Mouse (Mus musculus) layer of hippocampus, adult 18-20 months (tissue): Measurements from ENCODE around the gene Fcrlb. TPM values are rescaled to one million over a fixed set of nuclear protein-coding genes. Genes with fewer than 3 reads are reported as not detected.
"Not testable (repeated sequence)": the region's sequence is repeated elsewhere in the genome, so short reads cannot be mapped to it uniquely, and the experiment has no call there.

Experiments
- DNase-seq, 2 experiments: peaks; one replicate each; pipeline ENCODE4 v3.0.0; 2022; ENCODE audit warnings: low spot score in 2 of 2
- long read RNA-seq: library from polyadenylated mRNA; stranded (forward); transcript quantifications from one replicate; pipeline ENCODE4 v2.0.0, GENCODE M21; 2021
- total RNA-seq, 2 experiments: library from RNA; stranded (reverse); gene quantifications; 2 replicates each; pipeline ENCODE4 v1.2.3; 2021

Gene Fcrlb
- under 1 TPM; 0.25 to 0.33 TPM for total RNA-seq
- long read RNA-seq = 0 reads

- no peak for DNase-seq
Observed at GRCm38 (mm10) chr1:170912891-170913615, at the start of gene Fcrlb. Gene Fcrlb (minus strand): TSS chr1:170912941.

GRCm38 (mm10) chr1:170962301-170962700, 49.6 kb upstream of the Fcrlb start:
- DNase-seq = no peak

- DNase-seq = no peak
Observed at GRCm38 (mm10) chr1:170961101-170961500, 48.4 kb upstream of the Fcrlb start.

GRCm38 (mm10) chr1:170959791-170960190, 47.0 kb upstream of the Fcrlb start:
- DNase-seq = no peak

GRCm38 (mm10) chr1:170958225-170958624, 45.5 kb upstream of the Fcrlb start:
- DNase-seq = no peak

GRCm38 (mm10) chr1:170953192-170953591, 40.5 kb upstream of the Fcrlb start:
- no peak for DNase-seq

- no peak for DNase-seq
Observed at GRCm38 (mm10) chr1:170950772-170951171, 38.0 kb upstream of the Fcrlb start.

GRCm38 (mm10) chr1:170944908-170945307, 32.2 kb upstream of the Fcrlb start:
- DNase-seq = not testable (repeated sequence)

- not testable (repeated sequence) for DNase-seq
Observed at GRCm38 (mm10) chr1:170944151-170944550, 31.4 kb upstream of the Fcrlb start.

- DNase-seq = no peak
Observed at GRCm38 (mm10) chr1:170939255-170939654, 26.5 kb upstream of the Fcrlb start.

- no peak for DNase-seq
Observed at GRCm38 (mm10) chr1:170934383-170934782, 21.6 kb upstream of the Fcrlb start.

- DNase-seq = no peak
Observed at GRCm38 (mm10) chr1:170933940-170934339, 21.2 kb upstream of the Fcrlb start.

GRCm38 (mm10) chr1:170933386-170933920, 20.7 kb upstream of the Fcrlb start:
- DNase-seq = no peak

GRCm38 (mm10) chr1:170932043-170932442, 19.3 kb upstream of the Fcrlb start:
- DNase-seq = no peak

GRCm38 (mm10) chr1:170929245-170929644, 16.5 kb upstream of the Fcrlb start:
- DNase-seq = no peak

GRCm38 (mm10) chr1:170928467-170928866, 15.7 kb upstream of the Fcrlb start:
- DNase-seq = no peak

GRCm38 (mm10) chr1:170927378-170927777, 14.6 kb upstream of the Fcrlb start, which contains the start of gene Fcrla:
Gene Fcrla (minus strand): TSS chr1:170927583.
- DNase-seq = no peak

- DNase-seq = no peak
Observed at GRCm38 (mm10) chr1:170926941-170927340, 14.2 kb upstream of the Fcrlb start.

- DNase-seq = no peak
Observed at GRCm38 (mm10) chr1:170924485-170924884, 11.7 kb upstream of the Fcrlb start.

- DNase-seq = no peak
Observed at GRCm38 (mm10) chr1:170919308-170919707, 6.6 kb upstream of the Fcrlb start.

GRCm38 (mm10) chr1:170915657-170916056, 2.9 kb upstream of the Fcrlb start:
- DNase-seq = no peak

GRCm38 (mm10) chr1:170911907-170912660, 657 bp downstream of the Fcrlb start:
- DNase-seq = no peak
